Mouse (Mus musculus) erythroid progenitor cell, adult 5-6 weeks (primary cell): ENCODE data around the gene Atp5f1. TPM values are rescaled to one million over a fixed set of nuclear protein-coding genes. Genes with fewer than 3 reads are reported as not detected.
"Not testable (repeated sequence)": the region's sequence is repeated elsewhere in the genome, so short reads cannot be mapped to it uniquely, and the experiment has no call there.

Experiments used
- ATAC-seq: replicated peaks from 2 replicates; pipeline ENCODE4 v1.8.0; 2016; ENCODE audit warnings: moderate number of reproducible peaks, mild to moderate bottlenecking, moderate TSS enrichment, inconsistent platforms; ENCODE audit not compliant: poor library complexity, low FRiP score, severe bottlenecking
- total RNA-seq, 2 experiments: library from RNA; stranded (forward) in 1 of 2; stranded (reverse) in 1 of 2; fragments of 150-400 nt in 1 of 2; fragments of 186-747, 209-891 nt in 1 of 2; gene quantifications; 2 replicates each; pipeline versions ENCODE4 v1.2.3 to v1.2.4; 2015 to 2017; ENCODE audit warnings: low replicate concordance in 2 of 2

The Atp5f1 gene
- total RNA-seq (2015; ENCODE audit: low replicate concordance), result 263 and 304 TPM in 2 replicates
- total RNA-seq (2017; ENCODE audit: low replicate concordance), result 199 and 322 TPM in 2 replicates

DNA sequence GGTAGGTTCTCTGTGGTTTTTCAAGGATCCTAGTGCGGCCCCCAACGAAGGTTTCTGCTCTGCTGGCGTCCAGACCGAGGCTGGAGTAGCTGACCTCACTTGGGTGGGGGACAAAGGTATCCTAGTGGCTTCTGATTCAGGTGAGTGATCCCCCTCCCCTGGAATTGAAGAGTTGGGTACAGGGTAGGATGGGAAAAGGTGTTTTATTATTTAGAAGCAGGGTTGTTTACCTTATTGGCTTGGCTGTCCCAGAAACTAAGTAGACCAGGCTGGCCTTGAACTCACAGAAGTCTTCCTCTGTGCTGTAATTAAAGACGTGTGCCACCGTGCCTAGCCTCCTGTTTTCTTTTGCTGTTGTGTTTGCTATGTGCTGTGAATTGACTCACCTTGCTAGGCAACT lies at the start of gene Atp5f1:
Atp5f1 (minus strand) TSS at position 101 of the 400 bp plus-strand sequence.
- ATAC-seq, result no peak

DNA sequence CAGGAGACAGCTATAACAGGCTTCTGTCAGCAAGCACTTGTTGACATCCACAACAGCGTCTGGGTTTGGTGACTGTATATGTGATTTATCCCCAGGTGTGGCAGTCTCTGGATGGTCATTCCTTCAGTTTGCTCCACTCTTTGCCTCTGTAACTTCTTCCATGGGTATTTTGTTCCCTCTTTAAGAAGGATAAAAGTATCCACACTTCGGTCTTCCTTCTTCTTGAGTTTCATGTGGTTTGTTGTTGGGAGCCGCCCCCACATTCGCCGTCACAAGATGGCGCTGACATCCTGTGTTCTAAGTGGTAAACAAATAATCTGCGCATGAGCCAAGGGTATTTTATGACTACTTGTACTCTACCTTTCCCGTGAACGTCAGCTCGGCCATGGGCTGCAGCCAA lies 43.5 kb upstream of the Atp5f1 start:
- not testable (repeated sequence) for ATAC-seq

DNA sequence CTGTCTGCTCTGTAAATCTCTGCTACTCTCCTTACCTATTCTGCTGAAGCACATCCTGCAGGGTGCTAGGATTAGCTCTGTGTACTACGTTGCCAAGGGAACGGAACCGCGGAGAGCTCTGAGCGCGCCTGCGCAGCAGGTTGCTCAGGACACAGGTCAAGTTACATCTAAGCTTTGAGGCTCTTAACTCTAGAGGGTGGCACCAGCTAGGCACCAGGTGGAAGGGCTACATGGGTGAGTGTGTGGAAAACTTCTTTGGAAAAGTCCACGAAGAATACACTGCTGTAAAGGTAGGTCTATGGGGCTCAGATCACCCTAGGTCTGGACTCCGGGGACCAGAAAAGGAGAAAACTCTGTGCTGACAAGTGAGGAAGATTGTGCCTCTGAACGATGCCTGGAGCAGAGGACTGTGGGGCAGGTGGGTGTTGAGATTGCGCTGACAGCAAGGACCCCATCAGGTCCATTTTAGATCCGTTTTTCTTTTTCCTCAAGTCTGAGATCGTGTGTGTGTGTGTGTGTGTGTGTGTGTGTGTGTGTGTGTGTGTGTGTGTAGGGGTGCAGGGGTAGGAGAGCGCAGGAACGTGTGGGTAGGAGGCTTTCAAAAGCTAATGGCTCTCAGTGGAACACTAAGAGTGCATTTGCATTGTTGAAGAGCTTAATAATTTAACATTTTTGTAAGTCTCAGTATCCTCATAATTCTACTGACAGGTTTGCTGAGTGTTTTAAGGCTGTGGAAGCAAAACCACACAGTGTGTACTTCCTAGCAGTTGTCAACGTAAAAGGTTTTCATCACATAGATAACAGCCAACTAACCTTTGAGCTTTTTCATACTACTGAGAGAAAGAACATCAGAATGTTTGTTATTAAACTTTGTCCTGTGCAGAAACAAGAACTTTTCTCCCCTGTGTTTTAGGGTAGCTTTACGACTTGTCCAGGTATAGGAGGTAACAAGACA lies 41.8 kb upstream of the Atp5f1 start:
- no peak for ATAC-seq

DNA sequence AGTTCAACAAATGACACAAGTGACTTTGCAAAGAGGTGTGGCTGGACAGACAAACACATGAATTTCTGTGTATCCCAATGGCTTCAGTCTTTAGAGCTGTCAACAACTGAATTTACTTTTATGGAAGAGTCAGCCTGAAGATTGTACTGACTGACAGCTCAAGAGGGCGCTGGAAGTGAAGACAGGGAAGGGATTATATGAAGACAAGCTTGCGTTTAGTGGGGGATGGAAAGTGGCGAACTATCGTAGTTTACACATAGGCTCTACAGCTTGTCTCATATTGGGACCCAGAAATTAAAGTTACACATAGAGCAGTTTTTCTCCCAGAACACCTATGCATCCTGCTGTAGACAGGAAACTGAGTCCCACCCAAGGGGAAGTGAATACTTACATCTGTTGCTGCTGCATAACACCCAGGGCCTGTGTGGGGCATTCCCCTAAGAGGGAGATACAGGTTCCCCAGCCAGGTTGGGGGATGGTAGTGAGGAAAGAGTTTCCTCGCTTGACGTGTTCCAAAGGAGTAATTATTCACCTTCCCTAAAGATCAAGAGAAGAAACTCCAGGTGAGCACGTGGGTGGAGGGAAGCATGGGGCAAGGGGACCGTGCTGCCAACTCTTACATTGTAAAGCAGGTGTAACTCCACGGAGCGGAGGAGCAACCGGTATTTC lies 40.9 kb upstream of the Atp5f1 start:
- no peak for ATAC-seq

DNA sequence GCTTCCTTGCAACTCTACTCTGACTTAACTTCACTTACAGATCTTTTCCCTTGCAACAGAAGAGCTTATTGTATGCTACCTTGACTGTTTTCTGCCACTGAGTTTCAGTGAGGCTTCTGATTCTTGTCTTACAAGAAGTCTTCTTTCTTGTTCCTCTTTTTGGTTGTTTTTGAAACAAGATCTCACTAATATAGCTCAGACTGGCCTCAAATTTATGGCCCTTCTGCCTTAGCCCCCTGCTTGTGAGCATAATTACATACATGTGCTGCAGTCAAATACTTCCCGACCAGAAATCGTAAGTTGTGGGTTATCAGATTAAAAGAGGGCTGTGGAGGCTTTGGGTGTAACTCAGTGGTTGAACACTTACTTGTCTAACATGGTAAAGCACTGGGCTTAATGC lies 34.8 kb upstream of the Atp5f1 start:
- no peak for ATAC-seq

DNA sequence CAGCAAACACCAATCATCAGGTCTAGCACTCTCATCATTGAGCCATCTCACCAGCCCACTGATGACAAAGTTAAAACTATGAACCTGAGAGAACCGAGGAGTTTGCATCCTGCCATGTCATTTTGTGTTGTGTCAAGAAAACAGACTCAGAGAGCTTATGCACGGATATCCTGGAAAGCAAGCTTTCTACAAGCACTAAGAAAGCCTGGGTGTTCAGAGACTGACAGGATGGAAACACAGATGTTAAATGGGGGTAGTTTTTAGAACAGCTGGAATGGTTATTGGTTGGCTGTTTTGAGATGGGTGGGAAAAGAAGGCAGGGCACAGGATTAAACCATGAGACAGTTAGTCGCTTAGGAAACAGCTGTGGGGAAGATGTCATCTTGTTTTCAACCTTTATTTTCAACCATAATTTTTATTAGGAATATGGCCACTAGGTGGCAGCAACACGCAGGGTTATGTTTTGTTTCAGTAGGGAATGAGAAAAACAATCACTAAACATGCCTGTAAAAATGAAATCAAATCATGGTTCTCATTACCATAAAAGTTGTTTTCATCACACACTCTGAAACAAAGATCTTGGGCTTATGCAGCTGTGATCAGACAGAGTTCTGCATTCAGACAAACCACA lies 31.9 kb upstream of the Atp5f1 start:
- ATAC-seq, result no peak

DNA sequence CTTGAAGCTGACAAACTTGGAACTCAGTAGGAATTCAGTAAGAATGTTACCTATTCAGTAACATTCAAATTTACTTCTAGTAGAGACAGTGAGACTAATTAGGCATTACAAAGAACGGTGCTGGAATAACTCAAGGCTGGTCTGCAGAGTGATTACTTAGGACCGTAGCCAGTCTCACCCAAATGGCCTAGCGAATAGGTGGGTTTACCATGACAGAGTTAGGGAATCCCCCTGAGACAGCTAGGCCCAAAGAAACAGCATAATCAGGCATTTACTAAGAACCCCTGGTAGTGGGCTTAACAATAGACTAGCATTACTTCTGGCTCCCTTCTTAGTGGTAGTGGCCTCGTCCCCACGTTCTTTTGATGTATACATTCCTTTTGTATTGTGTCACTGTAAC lies 29.7 kb upstream of the Atp5f1 start:
- ATAC-seq, result not testable (repeated sequence)

DNA sequence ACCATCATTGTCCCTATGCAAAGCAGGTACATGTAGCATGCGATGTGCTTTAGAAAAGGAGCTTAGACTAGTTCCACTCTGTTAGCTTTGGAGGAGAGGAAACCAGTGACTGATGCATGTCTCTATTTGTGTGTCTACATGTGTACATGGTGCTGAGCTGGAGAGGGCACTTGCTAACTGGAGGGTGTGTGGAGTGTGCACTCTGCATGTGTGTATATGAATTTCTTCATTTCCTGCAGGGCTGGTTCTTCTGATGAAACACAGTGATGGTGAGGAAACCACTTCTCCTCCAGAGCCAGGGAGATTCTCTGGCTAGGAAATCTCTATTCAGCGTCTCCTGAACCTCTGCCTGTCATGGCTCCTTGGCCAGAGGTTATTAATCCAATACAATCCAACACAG lies 14.3 kb upstream of the Atp5f1 start:
- no peak for ATAC-seq

DNA sequence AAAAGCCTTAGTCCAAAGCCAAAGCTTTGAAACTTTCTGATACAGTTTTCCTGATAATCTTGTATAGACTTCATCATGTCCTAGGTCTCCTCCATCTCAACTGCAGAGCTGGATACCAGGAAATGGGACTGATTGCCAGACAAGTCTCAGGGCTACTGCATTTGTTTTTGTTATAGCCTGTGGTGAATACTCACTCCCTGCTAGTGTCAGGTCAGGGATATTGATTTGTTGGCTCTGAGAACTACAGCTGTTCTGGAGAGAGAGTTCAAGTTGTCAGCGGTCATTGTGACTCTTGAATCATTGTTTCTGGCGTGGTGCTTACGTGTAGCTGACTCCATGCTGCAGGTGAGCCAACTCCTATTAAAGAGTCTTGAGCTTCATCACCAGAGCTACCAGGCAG lies 13.5 kb upstream of the Atp5f1 start, which contains the start of gene Ovgp1:
Ovgp1 (plus strand) TSS at position 301 of the 400 bp plus-strand sequence.
- ATAC-seq, result no peak

DNA sequence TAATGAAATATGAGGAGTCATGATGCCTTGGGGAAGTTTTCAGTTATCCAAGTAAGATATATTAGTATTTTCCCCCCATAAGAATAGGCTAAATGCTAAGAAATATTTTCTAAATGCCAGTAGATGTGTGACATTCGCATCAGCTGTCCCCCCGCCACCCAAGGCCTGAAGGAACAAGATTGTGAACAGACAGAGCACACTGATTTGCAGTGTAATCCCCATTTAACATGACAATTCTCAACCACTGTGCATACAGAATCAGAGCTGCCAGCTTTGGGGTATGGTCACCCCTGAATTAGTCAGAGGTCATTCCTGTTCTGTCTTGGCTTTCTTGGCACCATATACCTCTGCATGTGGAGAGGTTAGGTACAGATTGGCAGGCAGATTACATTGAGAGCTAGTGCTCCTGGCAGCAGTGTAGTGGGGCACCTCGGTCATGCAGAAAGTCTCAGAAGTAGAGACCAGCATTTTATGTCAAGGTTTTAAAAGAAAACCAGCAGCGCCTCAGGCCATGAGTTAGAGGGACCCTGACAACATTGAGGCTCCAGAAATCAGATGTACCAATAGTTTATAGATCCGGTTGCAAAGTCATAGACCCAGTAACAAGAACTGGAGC lies 12.0 kb upstream of the Atp5f1 start:
- ATAC-seq, result no peak

DNA sequence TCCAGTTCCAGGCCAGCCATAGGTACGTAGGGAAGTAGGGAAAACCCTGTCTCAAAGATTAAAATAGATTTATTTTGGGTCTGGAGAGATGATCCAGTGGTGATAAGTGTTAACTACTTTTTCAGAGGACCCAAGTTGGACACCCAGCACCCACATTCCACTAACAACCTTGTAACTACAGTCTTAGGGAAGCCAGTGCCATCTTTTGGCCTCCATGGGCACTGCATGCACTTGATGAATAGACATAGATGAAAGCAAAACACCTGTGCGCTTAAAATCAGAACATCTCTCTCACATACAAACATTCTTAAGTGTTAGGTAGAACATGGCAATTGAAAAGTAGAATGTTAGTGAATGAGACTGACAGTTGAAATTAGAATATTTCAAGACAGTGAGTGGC lies 801 bp upstream of the Atp5f1 start:
- ATAC-seq, result no peak

DNA sequence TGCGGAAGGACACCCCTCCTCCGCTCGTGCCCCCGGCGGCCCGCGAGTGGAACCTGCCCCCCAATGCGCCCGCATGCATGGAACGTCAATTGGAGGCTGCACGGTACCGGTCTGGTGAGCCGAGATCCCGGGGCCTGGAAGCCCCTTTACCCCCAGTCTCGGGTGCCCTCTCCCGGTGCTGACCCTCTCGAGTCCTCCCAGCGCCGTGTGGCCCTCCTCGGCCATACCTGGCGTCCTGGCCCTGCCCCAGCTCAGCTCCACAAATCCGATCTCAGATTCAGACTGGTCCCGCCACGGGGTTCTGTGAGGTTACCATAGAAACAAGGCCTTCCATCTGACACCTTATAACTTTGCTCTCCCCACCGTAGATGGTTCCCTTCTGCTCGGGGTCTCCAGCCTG lies 314 bp downstream of the Atp5f1 start:
- no peak for ATAC-seq

DNA sequence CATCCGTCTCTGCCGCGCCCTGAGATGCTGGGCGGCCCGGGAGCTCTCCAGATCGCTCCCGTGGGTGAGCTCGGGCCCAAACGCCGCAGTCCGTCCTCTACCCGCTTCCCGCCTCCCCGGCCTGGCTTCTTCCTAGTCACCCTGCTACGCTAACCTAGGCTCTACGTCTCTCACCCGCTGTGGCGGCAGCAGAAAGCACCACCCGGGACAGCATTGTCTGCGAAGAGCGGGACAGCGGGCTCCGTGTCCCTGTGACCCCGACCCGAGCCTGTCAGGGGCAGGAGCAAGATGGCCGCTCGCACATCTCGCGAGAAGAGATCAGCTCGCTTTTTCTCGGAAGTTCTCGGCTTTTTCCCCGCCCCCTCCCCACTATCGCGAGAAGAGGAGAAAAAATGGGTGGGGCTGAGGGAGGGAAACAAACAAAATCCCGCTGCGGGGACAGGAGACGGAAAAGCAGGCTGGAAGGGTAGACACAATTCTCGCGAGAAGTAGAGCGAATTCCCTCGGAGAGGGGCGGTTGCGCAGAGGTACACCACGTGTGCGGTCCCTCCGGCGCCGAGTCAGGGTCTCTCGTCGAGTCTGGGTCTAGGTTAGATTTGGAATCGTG lies 822 bp downstream of the Atp5f1 start, which contains the start of gene Wdr77:
Wdr77 (plus strand) TSS at position 396 of the 607 bp plus-strand sequence.
- peak; percentile 93 for ATAC-seq

DNA sequence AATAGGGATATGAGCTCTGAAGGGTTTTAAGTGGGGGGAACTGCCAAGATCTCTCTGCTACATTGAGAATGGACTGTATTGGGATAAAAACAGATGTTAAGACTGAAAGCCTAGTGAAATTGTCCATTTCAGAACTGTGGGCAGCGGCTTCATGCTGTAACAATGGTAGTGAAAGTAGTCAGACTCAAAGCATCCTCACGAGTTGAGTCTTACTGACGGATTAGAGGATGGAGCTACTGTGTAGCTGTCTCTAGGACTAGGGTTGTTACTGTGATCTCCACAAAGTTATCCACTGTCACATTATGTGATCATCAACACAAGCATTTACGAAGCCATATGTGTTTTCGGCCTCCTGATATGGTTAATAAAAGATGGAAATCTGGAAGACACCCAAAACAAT lies 1.7 kb downstream of the Atp5f1 start:
- no peak for ATAC-seq

DNA sequence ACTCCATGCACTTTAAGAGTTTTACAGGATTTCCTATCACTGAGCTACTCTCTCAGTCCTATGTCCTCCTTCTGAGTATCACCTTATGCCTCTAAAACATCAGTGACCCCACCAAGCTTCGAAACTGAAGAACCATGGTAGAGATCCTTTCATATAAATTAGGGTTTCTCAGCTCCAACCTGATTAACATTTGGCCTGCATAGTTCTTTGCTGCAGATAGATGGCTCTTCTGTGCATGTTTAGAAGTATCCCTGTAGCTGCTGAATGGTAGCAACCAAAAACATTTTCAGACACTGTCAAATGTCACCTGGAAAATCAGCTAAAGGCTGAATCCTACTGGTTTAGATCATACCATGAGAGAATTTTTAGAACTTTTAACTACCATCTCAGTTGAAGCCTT lies 2.7 kb downstream of the Atp5f1 start:
- ATAC-seq, result no peak

DNA sequence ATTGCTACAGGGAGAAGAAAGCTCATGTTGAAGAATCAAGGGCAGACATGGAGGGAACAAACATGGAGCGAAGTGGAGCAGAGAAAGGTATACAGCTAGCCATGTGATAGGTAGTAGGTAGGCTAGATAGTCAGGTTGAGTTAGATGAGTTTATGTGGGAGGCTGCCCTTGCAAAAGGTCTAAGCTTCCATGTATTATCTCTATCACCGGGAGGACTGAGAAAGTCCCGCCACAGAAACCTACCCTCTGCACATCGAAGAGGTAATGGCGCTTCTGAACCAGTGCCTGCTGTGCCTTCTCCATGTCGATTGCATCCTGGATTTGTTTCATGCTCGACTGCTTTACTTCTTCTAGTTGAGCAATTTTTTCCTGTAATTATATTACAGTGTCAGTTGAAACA lies 8.6 kb downstream of the Atp5f1 start:
- ATAC-seq, result no peak

DNA sequence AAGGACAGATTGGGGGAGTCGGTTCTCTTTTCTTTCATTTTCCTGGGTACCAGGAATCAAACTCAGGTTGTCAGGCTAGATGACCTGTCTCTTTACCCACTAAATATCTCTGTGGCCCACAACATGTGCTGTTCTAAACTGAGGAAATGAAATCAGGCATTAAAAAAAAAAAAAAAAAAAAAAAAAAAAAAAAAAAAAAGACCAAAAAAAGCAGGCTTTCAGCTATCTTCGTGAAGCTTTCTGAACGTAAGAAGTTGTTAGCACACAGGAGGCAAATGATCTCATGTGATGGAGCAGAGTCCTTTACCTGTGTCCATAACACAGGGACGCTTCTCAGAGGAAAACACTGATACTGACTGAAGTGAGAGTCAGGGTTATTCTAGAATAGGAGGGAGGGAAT lies 23.8 kb downstream of the Atp5f1 start:
- no peak for ATAC-seq

DNA sequence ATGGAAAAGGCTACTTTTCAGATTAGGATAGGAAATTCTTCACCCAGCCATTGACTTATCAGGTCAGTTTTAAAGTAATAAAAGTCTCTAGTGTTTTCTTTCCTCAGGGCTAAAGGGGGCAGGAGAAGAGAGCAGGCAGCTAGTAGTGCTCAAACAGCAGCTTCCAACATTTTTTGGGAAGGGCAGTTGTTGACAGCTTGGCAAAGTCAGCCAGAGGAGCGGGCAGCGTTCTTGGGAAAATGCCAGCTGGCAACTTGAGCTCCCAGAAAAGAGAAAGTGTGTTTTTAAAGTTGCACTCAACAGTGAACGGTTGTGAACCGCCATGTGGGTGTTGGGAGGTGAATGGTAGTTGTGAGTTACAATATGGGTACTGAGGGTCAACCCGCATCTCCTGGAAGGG lies 24.9 kb downstream of the Atp5f1 start:
- no peak for ATAC-seq

DNA sequence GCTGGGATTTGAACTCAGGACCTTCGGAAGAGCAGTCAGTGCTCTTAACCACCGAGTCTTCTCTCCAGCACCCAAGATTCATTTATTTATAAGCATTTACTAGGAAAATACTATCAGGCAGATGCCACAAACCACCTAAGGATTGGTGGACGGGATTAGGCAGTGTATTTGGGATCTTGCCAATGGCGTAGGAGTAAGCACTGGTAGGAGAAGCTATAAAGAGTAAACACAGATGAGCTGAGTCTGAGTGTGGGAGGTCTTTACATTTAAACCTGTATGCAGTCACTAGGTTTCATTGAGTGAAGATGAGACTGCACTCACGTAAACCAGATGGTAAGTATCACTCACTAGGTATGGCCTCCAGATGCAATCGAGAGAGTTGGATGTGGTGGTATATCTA lies 26.0 kb downstream of the Atp5f1 start:
- ATAC-seq, result no peak
